Comparison of ENCODE assay signal across 15 mouse cellular contexts in genomic region chr8:122616181-122616905, GRCm38 (mm10). TPM values are rescaled to one million over a fixed set of nuclear protein-coding genes. Genes with fewer than 3 reads are reported as not detected.
DNase-seq lines count a peak whose midpoint lies in the region; ATAC-seq and TF ChIP-seq lines count a peak whose summit lies in the region.
"Had no signal": no experiment of that assay in that cellular context is flagged by ENCODE, and none has a peak within 500 bp of the region (broad histone marks: within the 10 kb centered on the region; RNA-seq: fewer than 3 reads in every experiment).

No protein-coding gene starts in this region.

- H3K4me2 ChIP-seq in intestine, embryonic 15.5 days (replicated peaks), result no peak overlapping the region
- H3K4me2 ChIP-seq in intestine, postnatal 0 days (replicated peaks; ENCODE audit: low read depth), result no peak overlapping the region
- no peak overlapping the region for H3K4me2 ChIP-seq in embryonic facial prominence, embryonic 12.5 days (replicated peaks)
- H3K4me2 ChIP-seq in midbrain, embryonic 14.5 days (ENCODE audit: low read length), result no peak overlapping the region

- H3K4me3 ChIP-seq in intestine, embryonic 15.5 days (replicated peaks), result no peak overlapping the region
- H3K4me3 ChIP-seq in intestine, postnatal 0 days (ENCODE audit: low read depth, low read length), result no peak overlapping the region
- no peak overlapping the region for H3K4me3 ChIP-seq in embryonic facial prominence, embryonic 12.5 days
- no peak overlapping the region for H3K4me3 ChIP-seq in midbrain, embryonic 14.5 days (replicated peaks; ENCODE audit: low read depth, low read length)
- H3K4me3 ChIP-seq: forebrain, embryonic 10.5 days; gastrocnemius, adult 2 months had no signal

- DNase-seq in fibroblast of lung, adult 2 months (ENCODE audit: low read depth), result peak; percentile 8
- DNase-seq in lung, postnatal 36 days, result peak; percentile 65
- no peak for DNase-seq in cerebellum, adult 18-20 months
- no peak for DNase-seq in midbrain, embryonic 14.5 days
- DNase-seq: adrenal gland, postnatal 14 days; gastrocnemius, adult 2 months; kidney, adult 8-10 months; left cerebral cortex, postnatal 4 days; thymus, postnatal 36 days had no signal

- TF ChIP-seq CTCF in intestine, postnatal 0 days (IDR thresholded peaks at IDR 0.05; ENCODE audit: low read depth), result no peak

- peaks cover 2% of the 10 kb centered on the region; the same call in 1 of the 2 replicates for H3K36me3 ChIP-seq in intestine, embryonic 15.5 days
- peaks cover 28% of the 10 kb centered on the region; the same call in 1 of the 2 replicates for H3K36me3 ChIP-seq in intestine, postnatal 0 days (ENCODE audit: control insufficient read depth, insufficient read depth)
- peaks cover 14% of the 10 kb centered on the region for H3K36me3 ChIP-seq in embryonic facial prominence, embryonic 12.5 days
- peaks cover 5% of the 10 kb centered on the region for H3K36me3 ChIP-seq in midbrain, embryonic 14.5 days (ENCODE audit: control insufficient read depth, insufficient read depth, low read length)

- peaks cover 18% of the 10 kb centered on the region for H3K4me1 ChIP-seq in intestine, embryonic 15.5 days (replicated peaks)
- 0 out of 2 replicates have a peak, but pooled peaks cover 7% of the 10 kb centered on the region for H3K4me1 ChIP-seq in intestine, postnatal 0 days (replicated peaks; ENCODE audit: control insufficient read depth, insufficient read depth, low read length)
- peaks cover 24% of the 10 kb centered on the region for H3K4me1 ChIP-seq in embryonic facial prominence, embryonic 12.5 days
- H3K4me1 ChIP-seq in midbrain, embryonic 14.5 days (ENCODE audit: control insufficient read depth, insufficient read depth, low read length), result peaks cover 7% of the 10 kb centered on the region; the same call in 1 of the 2 replicates

- no peaks in the 10 kb centered on the region for H3K27me3 ChIP-seq in intestine, embryonic 15.5 days (replicated peaks)
- H3K27me3 ChIP-seq in intestine, postnatal 0 days (replicated peaks; ENCODE audit: control insufficient read depth, insufficient read depth, low read length), result no peaks in the 10 kb centered on the region
- no peaks in the 10 kb centered on the region for H3K27me3 ChIP-seq in embryonic facial prominence, embryonic 12.5 days
- H3K27me3 ChIP-seq in midbrain, embryonic 14.5 days (ENCODE audit: control insufficient read depth, insufficient read depth, low read length), result no peaks in the 10 kb centered on the region
- H3K27me3 ChIP-seq: CH12.LX had no signal

- peak overlapping the region; percentile 33; the same call in 1 of the 2 replicates for H3K27ac ChIP-seq in intestine, embryonic 15.5 days
- no peak overlapping the region for H3K27ac ChIP-seq in intestine, postnatal 0 days (ENCODE audit: low read depth, low read length)
- H3K27ac ChIP-seq in embryonic facial prominence, embryonic 12.5 days, result peak overlapping the region; percentile 37; the same call in 1 of the 2 replicates
- H3K27ac ChIP-seq in midbrain, embryonic 14.5 days (replicated peaks; ENCODE audit: low read depth, low read length), result no peak overlapping the region
- H3K27ac ChIP-seq: forebrain, embryonic 10.5 days; gastrocnemius, adult 2 months had no signal

- ATAC-seq in intestine, embryonic 15.5 days, result no peak
- ATAC-seq in intestine, postnatal 0 days, result no peak
- no peak for ATAC-seq in embryonic facial prominence, embryonic 12.5 days (ENCODE audit: insufficient number of reproducible peaks, insufficient read depth, low FRiP score, low TSS enrichment)
- ATAC-seq in midbrain, embryonic 14.5 days (ENCODE audit: low FRiP score, low TSS enrichment), result no peak

- H3K9me3 ChIP-seq in intestine, embryonic 15.5 days, result no peaks in the 10 kb centered on the region
- no peaks in the 10 kb centered on the region for H3K9me3 ChIP-seq in intestine, postnatal 0 days (ENCODE audit: control insufficient read depth)
- H3K9me3 ChIP-seq in embryonic facial prominence, embryonic 12.5 days, result no peaks in the 10 kb centered on the region
- no peaks in the 10 kb centered on the region for H3K9me3 ChIP-seq in midbrain, embryonic 14.5 days (ENCODE audit: control insufficient read depth, low read length)
- H3K9me3 ChIP-seq: forebrain, embryonic 10.5 days had no signal

- H3K9ac ChIP-seq in intestine, embryonic 15.5 days, result no peak overlapping the region
- no peak overlapping the region for H3K9ac ChIP-seq in intestine, postnatal 0 days (ENCODE audit: low read depth, low read length)
- no peak overlapping the region for H3K9ac ChIP-seq in embryonic facial prominence, embryonic 12.5 days
- no peak overlapping the region for H3K9ac ChIP-seq in midbrain, embryonic 14.5 days (replicated peaks; ENCODE audit: low read length)

- WGBS in intestine, embryonic 15.5 days, result 66% methylated on average over 9 of the region's 9 CpGs
- 64% methylated on average over 9 of the region's 9 CpGs for whole genome bisulfite sequencing in intestine, postnatal 0 days
- WGBS in embryonic facial prominence, embryonic 12.5 days, result 59% methylated on average over 9 of the region's 9 CpGs
- 80% methylated on average over 9 of the region's 9 CpGs for WGBS in midbrain, embryonic 14.5 days

RNA-seq across cellular contexts. Expression of gene Trappc2l, which starts 4.9 kb away (rescaled TPM):
- polyA plus RNA-seq in intestine, embryonic 15.5 days (2015; fragmentation: Nextera tagmentation; extraction: Ambion mirVana), result 58.0 and 76.0 TPM in 2 replicates
- polyA plus RNA-seq in intestine, postnatal 0 days (2015; fragmentation: Nextera tagmentation; extraction: Ambion mirVana), result 136 and 144 TPM in 2 replicates
- 46.3 and 56.3 TPM in 2 replicates for polyA plus RNA-seq in embryonic facial prominence, embryonic 12.5 days (2016; fragmentation: Nextera tagmentation; extraction: Ambion mirVana)
- 107 and 158 TPM in 2 replicates for polyA plus RNA-seq in midbrain, embryonic 14.5 days (2014; fragmentation: Nextera tagmentation; extraction: Ambion mirVana)

RNA-seq across cellular contexts. Expression of gene Galns, which starts 5.1 kb away (rescaled TPM):
- polyA plus RNA-seq in intestine, embryonic 15.5 days (2015; fragmentation: Nextera tagmentation; extraction: Ambion mirVana), result 17.1 and 18.8 TPM in 2 replicates
- polyA plus RNA-seq in intestine, postnatal 0 days (2015; fragmentation: Nextera tagmentation; extraction: Ambion mirVana), result 58.1 and 59.0 TPM in 2 replicates
- 7.1 and 7.4 TPM in 2 replicates for polyA plus RNA-seq in embryonic facial prominence, embryonic 12.5 days (2016; fragmentation: Nextera tagmentation; extraction: Ambion mirVana)
- 5.5 and 6.3 TPM in 2 replicates for polyA plus RNA-seq in midbrain, embryonic 14.5 days (2014; fragmentation: Nextera tagmentation; extraction: Ambion mirVana)

RNA-seq across cellular contexts. Expression of gene Pabpn1l, which starts 6.2 kb away (rescaled TPM):
- not detected in 2 replicates for polyA plus RNA-seq in intestine, embryonic 15.5 days (2015; fragmentation: Nextera tagmentation; extraction: Ambion mirVana)
- polyA plus RNA-seq in intestine, postnatal 0 days (2015; fragmentation: Nextera tagmentation; extraction: Ambion mirVana), result 0.13 TPM in 1 of 2 replicates, not detected in the other
- not detected in 2 replicates for polyA plus RNA-seq in embryonic facial prominence, embryonic 12.5 days (2016; fragmentation: Nextera tagmentation; extraction: Ambion mirVana)
- not detected in 2 replicates for polyA plus RNA-seq in midbrain, embryonic 14.5 days (2014; fragmentation: Nextera tagmentation; extraction: Ambion mirVana)
- polyA plus RNA-seq: cortical plate, adult 2 months; forebrain, embryonic 10.5 days had no signal

RNA-seq across cellular contexts. Expression of gene Aprt, which starts 39.6 kb away (rescaled TPM):
- polyA plus RNA-seq in intestine, embryonic 15.5 days (2015; fragmentation: Nextera tagmentation; extraction: Ambion mirVana), result 545 and 612 TPM in 2 replicates
- 676 and 681 TPM in 2 replicates for polyA plus RNA-seq in intestine, postnatal 0 days (2015; fragmentation: Nextera tagmentation; extraction: Ambion mirVana)
- 289 and 298 TPM in 2 replicates for polyA plus RNA-seq in embryonic facial prominence, embryonic 12.5 days (2016; fragmentation: Nextera tagmentation; extraction: Ambion mirVana)
- polyA plus RNA-seq in midbrain, embryonic 14.5 days (2014; fragmentation: Nextera tagmentation; extraction: Ambion mirVana), result 146 and 161 TPM in 2 replicates

RNA-seq across cellular contexts. Expression of gene Cdt1, which starts 48.5 kb away (rescaled TPM):
- polyA plus RNA-seq in intestine, embryonic 15.5 days (2015; fragmentation: Nextera tagmentation; extraction: Ambion mirVana), result 40.3 and 41.8 TPM in 2 replicates
- 13.3 and 14.0 TPM in 2 replicates for polyA plus RNA-seq in intestine, postnatal 0 days (2015; fragmentation: Nextera tagmentation; extraction: Ambion mirVana)
- 41.2 and 41.6 TPM in 2 replicates for polyA plus RNA-seq in embryonic facial prominence, embryonic 12.5 days (2016; fragmentation: Nextera tagmentation; extraction: Ambion mirVana)
- 5.9 and 7.6 TPM in 2 replicates for polyA plus RNA-seq in midbrain, embryonic 14.5 days (2014; fragmentation: Nextera tagmentation; extraction: Ambion mirVana)

Comparison
In these comparisons a context has a peak if more than half of its experiments do, and no peak if none do; other contexts are left out.
1. H3K27ac ChIP-seq: peak in intestine, embryonic 15.5 days (single experiment) and embryonic facial prominence, embryonic 12.5 days (single experiment); none in intestine, postnatal 0 days (single experiment) and midbrain, embryonic 14.5 days (single experiment).
2. DNase-seq: peak in fibroblast of lung, adult 2 months (single experiment) and lung, postnatal 36 days (single experiment); none in cerebellum, adult 18-20 months (0 of 2) and midbrain, embryonic 14.5 days (single experiment).